Mouse (Mus musculus) kidney, postnatal 4 days (tissue): Measurements from ENCODE around the gene Tnks2.
A peak's percentile ranks its signal among the peaks of the same experiment; 100 is the strongest.
"Not testable (repeated sequence)": the region's sequence is repeated elsewhere in the genome, so short reads cannot be mapped to it uniquely, and the experiment has no call there.

ENCODE experiments used
- DNase-seq, 2 experiments: peaks; one replicate each; pipeline ENCODE4 v3.0.0; 2021; ENCODE audit warnings: mixed read lengths in 2 of 2

Tnks2 gene

DNA sequence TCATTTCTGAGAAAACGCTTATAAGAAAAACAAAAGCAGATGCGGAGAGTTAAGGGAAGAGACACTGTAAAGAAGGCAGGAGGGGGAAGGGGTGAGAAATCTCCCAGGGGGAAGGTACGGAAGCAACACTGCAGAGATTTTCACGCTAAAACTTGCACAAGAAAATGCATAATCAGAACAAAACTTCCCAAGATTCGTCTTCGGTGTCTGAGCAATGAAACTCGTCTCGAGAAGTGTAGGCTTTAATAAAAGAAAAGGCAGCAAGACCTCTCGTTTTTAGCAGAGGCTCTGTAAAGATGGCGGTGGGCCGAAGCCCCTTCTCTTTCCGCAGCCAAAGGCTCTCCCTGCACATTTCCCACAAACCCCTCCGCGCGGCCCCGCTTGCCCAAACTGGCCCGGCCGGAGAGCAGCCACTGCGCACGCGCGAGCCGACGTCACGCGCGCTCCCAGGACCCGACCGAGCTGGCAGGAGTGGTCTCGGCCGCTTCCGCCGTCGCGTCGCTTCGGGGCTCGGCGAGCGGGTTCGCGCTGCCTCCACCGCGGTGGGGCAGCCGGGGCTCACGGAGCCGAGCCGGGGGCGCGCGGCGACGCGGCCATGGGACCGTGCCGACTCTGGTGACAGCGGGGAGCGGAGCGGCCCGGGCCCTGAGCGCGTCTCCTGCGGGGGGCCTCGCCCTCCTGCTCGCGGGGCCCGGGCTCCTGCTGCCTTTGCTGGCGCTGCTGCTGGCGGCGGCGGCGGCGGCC is at the start of gene Tnks2:
Gene Tnks2, plus strand, starts transcription at position 445 of the 744 bp plus-strand sequence.
- DNase-seq: peak; percentile 98 to 99

DNA sequence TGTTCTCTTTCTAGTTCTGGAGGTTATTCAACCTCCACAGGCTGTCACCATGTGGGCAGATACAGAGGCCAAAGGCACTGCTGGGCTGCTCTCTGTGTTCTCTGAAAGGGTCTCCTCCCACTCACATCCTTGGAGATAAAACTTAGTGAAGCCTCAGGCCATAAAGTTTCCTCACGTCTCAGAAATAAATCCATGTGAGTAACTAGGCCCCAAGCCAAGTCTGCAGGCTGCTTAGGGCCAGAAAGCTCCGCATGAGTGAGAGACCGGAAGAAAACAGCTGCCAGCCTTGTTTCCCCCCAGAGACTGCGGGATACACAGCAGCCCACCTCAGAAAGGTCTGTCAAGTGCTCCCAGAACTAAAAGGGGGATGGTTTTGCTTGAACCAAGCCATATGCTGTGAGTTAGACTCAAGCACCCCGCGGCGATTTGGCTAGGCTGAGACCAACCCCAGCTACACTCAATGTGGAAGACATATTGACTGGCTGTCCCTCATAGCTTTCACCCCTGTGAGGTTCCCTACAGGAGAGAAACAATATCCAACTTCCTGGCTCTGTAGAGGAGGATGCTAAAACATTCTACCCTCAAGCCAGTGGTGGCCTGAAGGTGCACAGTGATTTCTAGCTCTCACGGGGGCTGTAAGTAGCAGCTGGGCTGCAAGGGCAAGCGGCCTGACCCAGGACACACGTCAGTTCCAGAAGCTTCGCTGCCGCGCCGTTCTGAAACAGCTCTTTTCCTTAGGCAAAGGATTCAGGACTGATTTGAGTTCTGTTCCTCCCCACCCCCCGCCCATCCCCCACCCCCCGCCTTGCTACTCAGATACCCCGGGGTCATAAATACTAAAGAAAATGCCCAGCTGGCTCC is 43.9 kb upstream of the Tnks2 start:
- peak; percentile 72 to 82 for DNase-seq

DNA sequence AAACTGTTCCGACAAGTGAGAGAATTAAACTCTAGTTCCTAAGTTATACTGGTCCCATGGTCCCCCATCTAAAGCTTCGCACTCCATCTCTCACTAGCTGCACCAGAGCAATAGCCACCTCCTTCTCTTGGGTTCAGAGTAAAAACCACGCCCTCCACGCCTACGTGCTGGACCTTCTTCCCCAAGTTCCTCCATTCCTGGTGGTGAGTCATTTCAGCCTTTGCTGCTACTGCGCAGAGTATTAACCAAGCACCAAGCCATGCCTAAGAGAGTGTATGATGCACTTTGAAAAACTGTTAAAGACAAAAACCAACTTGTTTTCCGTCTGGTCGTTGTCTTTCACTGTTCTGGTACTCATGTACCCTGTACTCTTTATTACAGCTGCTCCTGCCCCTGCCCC is 41.4 kb upstream of the Tnks2 start:
- peak in 1 of 2 experiments; percentile 23 for DNase-seq

DNA sequence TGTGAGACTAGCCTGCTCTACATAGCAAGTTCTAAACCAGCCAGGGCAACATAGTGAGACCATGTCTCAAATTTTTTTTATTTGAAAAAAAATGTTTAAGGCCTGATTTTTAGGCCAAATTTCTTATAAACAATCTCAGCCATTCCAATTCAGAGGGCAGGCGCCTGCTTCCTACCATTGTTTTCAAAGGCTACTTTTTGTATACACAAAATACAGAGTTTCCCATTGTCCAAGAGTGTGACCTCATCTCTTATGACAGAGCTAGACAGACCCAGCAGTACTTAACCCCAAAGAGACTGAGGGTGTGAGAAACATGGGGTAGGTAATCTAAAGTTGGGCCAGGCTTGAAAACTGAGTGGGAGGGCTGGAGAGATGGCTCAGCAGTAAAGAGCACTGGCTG is 40.6 kb upstream of the Tnks2 start:
- DNase-seq: no peak

DNA sequence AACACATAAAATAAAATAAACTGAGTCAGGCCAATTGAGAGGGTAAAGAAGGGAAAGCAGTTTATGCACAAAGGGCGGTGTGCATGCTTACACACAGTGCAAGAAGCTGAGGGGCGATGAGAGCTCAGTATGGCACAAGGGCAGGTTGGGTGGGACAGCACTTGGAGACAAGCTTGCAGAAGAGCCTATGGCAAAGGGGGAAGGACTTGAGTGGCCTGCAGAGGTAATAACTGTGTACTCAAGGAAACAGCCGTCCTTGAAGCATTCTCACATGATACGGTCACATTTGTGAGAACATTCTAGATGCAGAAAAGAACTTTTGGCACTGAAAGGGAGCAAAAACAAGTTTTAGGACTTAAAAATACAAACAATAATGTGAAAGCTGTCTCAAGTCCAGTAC is 40.0 kb upstream of the Tnks2 start:
- DNase-seq: no peak

DNA sequence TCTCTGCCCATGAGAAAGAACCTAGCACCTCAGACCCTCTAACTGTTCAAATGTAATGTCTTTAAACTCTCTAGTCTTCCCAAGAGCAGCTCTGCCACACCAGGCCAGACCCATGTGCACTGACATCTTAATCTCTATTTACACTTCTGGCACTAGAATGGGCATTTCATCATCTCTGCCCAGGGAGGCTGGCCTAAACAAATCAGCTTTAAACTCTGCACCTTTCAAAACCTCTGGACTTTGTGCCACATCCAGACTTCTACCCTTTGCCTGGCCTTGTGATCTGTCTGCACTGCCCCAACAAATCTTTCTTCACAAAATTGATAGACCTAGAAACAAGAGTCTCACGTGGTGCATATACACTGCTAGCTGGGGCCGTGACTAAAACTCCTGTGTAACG is 38.8 kb upstream of the Tnks2 start:
- no peak for DNase-seq

DNA sequence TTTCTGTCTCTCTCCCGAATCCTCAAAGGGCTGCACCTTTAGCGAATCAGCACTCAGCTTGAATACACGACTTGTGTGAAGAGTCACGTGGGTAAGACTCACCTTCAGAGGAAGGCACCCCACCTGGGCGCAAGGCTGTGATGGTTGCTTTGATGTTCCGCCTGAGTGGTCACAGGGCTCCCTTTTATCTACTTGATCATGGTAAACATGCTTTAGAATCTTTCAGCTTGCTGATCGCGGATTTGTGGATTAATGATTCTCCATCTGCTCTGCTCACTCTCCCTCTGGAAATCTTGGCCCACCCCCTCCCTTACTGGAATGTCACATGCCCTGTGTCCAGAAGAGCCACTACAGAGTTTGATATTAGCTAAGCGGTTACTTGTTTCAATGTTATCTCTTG is 37.1 kb upstream of the Tnks2 start:
- peak; percentile 51 to 63 for DNase-seq

DNA sequence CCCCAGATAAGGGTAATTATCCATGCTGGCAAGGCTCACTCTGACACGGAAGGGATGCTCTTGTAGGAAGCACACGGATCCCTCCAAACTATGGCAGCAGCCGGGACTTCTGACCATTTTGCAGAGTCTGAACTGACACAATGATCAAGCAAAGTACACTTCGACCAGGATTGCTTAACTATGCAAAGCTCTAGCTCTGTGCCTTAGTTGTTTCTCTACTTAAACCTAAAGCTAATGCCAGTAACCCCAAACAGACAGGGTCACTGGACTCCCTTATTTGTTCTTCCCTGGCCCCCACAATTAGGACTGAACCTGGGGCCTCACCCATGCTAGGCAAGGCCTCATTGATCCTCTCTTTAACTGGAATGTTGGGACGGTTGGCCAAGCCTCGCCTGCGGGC is 33.7 kb upstream of the Tnks2 start:
- DNase-seq: no peak

DNA sequence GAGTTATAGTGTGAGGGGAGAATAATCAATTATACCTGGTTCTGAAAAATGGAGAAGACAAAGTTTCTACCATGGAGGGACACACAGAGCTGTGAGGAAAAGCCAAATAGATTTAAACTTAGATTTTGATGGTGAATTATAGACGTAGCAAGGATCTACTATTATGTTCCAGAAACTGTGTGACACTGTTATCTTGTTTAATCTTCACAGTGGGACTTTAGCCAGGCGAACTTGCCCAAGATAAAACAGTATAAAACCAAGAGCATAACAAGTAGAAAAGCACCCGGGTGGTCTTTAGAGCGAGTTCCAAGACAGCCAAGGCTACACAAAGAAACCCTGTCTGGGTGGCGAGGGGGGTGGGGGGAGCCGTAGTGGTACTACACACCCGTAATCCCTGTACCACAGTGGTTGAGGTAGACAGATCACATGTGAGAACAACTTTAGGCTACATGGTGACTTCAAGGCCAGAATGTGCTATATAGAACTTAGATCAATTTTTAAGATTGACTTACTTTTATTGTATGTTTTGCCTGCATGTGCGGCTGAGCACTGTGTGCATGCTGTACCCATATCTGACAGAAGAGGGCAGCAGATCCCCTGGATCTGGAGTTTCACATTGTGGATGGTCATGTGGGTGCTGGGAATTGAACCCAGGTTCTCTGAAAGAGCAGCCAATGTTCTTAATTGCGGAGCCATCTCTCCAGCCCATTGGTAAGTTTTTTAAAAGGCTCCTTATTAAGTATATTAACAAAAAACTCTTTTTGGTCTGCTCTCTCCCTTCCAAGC is 32.0 kb upstream of the Tnks2 start:
- no peak for DNase-seq

DNA sequence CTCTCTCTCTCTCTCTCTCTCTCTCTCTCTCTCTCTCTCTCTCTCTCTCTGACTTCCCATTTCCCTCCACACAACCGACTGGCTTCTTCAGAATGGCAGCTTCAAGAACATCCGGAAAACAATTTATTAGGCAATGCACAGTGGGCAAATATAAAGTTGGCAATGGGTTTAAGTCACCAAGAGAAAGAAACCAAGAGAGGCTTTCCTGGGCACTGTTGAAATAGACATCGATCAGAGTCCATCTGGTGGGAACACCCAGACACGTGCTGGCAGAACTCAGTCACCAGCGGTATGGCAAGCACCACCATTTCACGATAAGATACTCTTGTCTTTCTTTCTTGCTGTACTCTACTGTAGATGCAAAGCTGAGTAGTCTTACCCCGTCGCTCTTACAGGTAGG is 30.6 kb upstream of the Tnks2 start:
- DNase-seq: no peak

DNA sequence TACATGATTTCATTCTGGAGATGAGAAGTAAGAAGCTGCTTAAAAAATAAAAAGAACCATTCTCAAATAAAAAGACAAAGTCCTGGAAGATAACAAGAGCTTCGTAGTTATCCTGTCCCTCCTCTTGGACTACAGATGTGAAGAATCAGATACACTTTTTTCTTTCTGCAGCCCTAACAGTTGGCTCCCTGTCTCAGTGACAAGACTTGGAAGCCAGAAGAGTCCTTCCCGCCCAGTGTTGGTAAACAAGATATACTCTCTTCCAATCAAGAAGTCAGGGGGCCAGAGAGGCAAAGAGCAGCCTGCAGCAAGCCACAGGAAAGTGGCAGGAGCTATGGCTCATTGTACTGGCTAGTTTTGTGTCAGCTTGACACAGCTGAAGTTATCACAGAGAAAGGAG is 27.2 kb upstream of the Tnks2 start:
- no peak for DNase-seq

DNA sequence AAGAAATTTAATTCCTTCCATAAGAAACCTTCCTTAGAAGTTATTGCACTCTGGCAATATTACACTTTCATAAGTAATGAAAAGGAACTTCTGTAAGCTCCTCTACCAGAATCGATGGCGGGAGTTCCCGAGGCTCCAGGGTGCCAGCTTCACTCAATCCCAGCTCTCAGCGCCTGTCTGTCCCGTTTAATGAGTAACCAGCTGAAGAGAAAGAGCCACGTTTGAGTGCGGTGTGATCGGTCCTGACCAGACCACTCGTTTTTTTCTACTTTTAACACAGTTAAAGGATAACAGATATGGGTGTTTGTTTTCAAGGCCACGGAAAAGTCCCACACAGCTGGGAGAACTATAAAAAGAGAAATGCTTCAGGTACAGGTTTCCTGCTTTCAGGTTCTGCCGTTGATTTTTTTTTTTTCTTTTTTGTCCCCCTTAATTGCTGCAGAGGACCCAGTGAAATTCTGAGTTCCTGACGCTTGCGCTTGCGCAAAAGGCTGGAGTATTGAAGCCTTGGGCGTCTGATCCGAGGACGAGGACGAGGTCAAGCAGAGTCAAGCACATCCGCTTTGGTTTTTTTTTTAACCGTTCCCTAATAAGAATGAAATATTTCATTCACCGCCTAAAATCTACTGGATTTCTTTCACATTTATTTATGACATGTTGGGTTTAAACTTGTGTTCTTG is 25.5 kb upstream of the Tnks2 start:
- peak; percentile 48 to 65 for DNase-seq

DNA sequence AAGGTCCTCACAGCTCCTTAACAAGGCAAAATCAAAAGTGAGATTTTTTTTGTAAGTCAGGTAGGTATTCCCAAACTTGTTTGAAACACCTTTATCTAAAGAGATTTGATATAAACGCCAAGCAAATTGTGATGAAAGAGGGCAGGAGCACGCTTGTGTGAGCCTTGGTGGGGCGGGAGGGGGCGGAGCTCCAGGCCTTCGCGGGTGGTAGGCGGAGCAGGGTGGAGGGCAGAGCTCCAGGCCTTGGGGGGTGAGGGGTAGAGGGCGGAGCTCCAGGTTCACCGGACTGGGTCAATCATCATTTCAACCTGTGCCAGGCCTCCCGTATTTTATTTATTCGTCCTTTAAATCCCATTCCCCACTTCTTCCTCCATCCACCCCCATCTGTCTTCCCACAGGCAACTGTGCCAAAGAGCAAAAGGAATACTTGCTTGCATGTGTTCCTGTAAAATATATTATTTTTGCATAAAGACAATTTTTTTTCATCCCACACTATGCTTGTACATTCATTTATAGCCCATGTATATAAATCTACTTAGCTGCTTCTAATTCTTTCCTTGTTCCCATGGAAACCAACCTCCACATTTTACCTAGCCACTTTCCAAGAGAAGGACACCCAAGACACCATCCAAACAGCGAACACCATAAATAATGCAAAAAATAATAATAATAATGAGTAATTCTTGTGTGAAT is 24.4 kb upstream of the Tnks2 start:
- peak; percentile 56 to 68 for DNase-seq

DNA sequence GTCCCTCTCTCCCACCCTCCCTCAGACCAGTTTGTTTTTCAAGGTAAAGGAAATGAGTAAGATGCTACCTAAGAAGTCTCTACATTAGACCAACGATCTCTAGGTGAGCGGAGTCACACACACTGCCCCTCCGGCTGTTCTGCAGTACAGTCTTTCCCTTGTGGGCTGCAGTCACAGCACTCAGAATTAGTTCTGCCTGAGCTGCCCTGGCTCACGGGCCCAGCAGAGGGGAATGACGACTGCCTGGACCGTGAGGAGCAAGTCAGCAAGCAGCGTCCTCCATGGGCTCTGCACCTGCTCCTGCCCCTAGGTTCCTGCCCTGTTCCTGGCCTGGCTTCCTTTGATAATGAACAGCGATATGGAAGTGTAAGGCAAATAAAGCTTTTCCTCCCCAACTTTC is 22.0 kb upstream of the Tnks2 start:
- peak; percentile 37 to 62 for DNase-seq

DNA sequence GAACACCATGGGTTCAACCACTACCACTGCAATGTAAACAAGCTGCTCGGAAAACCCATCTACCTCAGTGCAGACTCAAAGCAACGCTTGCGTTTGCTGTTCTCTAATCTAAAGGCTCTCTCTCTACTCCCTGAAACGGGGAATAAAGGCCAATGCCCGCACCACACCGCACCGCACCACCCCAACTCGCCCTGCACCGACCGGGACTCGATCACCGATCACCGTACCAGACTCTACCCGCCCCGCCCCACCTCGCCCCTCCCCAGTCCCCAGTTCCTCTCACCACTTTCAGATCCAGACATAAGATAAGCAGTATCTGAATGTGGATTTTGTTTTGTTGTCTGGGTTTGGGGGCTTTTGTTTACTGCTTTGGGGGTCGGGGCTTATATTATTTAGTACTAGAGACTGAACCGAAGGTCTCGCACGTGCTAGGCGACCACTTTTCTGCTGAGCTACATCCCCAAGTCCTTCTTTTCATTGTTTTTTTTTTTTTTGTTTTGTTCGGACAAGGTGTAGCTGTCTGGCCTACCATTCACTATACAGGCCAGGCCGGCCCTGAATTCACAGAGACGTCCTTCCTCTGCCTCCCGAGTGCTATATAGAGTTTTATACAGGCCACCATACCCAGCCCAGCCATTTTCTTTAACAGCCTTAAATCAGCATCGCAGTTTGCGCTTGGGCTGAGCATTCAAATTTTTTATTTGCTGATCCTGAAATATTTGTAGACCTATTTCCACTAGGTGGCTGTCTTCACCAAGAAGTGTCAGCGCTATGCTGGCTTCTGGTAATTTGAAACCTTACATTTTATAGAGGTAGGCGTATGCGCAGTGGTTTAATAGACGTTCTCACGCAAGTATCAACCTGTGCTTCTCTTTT is 18.4 kb upstream of the Tnks2 start:
- peak; percentile 46 to 63 for DNase-seq

DNA sequence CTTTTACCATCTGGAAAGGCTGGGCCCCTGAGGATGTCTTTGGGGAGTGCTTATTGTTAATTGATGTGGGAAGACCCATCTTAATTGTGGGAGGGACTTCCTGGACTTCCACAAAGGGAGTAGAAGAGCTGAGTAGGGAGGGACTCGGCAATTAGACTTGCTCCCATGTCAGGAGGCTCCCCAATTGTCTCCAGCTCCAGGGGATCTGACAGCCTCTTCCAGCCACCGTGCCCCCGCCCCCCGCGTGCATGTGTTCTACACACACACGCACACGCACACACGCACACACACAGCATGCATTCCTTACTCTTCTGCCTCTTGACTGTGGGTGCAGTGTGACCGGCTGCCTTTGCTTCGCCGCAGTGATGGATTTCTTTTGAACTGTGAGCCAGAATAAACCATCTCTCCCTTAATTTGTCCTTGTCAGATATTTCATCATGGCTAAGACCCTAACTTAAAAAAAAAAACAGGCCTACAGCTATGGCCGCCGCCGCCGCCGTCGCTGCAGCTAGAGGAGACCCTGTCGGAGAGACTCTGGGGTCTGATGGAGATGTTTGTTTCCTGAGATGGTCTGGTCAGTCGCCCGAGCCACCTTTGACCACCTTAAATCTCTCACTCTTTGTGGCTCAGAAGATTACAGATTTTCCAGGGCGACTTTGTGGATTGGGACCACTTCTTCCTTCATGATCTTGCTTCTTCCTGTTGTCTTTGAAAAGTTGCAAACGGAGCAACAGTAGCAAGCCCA is 15.7 kb upstream of the Tnks2 start:
- DNase-seq: peak; percentile 69 to 77

DNA sequence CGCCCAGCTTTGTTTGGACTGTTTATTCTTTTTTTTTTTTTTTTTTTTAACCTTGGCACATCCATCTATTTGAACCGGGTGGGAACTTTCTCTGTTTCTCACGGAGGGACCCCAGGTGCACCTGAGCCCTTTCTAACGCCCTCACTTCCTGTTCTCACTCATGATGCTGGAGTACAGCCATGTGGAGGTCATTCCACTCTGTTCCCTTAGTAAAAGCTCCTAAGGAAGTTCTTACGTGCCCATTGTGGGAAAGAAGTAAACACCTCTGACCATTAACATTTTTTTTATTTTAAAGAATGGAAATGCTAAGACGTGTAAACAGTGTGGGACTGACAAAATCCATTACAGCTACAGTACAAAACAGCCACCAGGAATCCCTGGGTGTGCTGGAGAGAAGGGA is 14.8 kb upstream of the Tnks2 start:
- no peak for DNase-seq

DNA sequence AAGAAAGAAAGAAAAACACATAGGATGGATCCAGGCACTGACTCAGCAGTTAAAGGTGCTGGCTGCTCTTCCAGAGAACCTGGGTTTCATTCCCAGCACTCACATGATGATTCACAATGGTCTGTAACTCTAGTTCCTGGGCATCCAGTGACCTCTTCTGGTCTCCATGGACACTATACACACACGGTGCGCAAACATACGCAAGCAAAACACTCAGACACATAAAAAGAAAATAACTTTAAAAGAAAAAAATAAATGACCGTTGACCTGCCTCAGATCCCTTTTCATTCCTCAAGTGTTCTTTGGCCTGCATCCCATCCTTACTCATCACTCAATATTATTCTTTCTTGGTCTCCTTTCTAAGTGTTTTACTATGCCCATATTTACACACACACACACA is 13.6 kb upstream of the Tnks2 start:
- no peak for DNase-seq

DNA sequence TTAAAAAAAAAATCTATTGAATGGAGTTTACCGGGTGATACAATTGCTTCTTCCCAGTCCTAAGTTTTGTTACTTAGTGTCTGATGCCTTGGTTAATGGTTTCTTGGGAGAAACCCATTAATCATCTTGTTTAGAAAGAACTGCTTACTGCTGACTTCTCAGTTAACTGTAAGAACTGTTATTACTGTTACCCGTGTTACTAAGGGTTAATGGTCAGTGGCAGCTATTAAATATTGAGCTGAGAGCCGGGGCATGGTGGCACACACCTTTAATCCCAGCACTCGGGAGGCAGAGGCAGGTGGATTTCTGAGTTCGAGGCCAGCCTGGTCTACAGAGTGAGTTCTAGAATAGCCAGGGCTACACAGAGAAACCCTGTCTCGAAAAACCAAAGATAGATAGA is 12.7 kb upstream of the Tnks2 start:
- not testable (repeated sequence) for DNase-seq

DNA sequence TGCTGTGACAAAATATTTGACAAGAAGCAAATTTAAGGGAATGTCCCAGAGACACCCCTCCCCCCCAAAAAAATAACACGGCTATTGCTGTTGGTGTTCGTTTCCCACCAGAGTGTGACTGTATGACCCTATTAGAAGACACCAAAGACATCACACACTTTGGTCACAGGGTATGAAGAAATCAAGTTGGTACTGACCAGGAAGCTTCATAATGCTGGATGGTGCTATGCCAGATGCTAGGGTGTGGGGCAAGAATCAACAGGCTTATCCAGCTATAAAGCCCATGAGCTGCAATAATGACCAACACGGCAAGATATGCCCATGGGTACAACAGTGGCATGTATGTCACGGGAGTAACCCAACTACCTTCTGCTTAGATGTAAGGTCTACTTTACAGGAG is 11.3 kb upstream of the Tnks2 start:
- no peak for DNase-seq
